Mouse (Mus musculus): ENCODE data around the gene Llcfc1.

Llcfc1 gene

DNA sequence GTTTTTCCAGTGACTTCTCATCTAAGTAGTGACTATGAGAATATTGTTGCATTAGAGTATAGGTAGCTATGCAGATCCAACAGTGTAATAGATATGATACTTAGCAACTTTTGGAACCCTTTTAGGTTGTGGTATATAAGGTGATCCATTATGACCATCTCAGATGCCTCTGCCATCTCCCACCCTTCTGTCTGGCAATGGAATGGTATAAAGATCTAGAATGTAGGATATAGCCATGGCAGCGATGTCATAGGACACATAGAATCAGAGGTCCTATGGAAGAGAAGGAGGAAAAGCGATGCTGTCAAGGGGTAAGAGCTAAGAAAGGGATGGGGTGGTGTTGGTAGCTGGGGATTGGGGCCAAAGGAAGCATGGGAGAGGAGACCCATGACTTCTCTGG is at the start of gene Llcfc1:
TSS of gene Llcfc1 (plus strand) at position 301 of the 400 bp plus-strand sequence.
- no peak for DNase-seq

GRCm38 (mm10) chr6:41635211-41635610 is 49.0 kb upstream of the Llcfc1 start:
- DNase-seq, result no peak

- DNase-seq, result no peak
These were observed 48.1 kb upstream of the Llcfc1 start, which contains the start of gene Trpv6 for GRCm38 (mm10) chr6:41636178-41636577. Trpv6 (minus strand) TSS chr6:41636405.

GRCm38 (mm10) chr6:41637393-41637792 is 46.8 kb upstream of the Llcfc1 start:
- no peak for DNase-seq

DNA sequence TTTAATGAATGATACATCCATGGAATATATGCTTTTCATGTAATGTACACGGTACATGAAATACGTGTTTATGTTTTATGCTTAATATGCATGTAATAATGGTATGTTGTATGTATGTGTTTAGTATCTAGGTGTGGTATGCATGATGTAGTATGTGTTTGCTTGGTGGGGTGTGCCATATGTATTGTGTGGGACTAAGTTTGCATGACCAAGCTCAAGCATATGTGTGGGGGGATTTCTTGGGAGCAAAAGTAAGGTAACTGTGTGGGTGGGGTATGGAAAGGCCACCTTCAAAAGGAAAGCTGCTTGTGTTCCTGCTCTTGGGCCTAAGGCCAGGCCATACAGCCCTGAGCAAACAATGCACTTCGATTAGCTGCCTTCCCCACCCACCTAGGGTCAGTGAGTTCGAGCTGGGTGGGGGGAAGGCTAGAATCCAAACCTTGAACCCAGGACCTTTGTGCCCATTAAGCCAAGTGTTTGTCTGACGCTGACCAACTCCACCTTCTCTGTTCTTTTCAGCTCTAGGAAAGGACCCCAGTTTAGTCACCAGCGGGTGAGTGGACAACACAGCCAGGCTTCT is 46.2 kb upstream of the Llcfc1 start:
- no peak for DNase-seq

DNA sequence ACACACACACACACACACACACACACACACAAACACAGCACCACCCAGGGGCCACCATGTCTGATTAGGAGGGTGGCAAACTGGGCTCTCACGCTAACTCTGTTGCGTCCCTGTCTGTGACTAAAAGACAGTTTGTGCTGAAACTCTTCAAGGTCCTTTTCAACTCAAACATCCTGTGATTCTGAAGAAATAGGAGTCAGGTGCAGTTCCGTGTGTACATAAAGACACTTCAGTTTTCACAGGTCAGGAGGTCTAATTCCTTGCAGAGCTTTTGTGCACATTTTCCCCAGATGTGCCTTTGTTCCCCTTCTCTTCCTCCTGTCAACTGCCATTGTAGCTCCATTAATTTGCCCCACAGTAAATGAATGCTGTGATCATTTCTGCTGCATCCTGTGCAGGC is 43.8 kb upstream of the Llcfc1 start:
- DNase-seq, result no peak

GRCm38 (mm10) chr6:41641173-41641866 is 42.9 kb upstream of the Llcfc1 start:
- no peak for DNase-seq

DNA sequence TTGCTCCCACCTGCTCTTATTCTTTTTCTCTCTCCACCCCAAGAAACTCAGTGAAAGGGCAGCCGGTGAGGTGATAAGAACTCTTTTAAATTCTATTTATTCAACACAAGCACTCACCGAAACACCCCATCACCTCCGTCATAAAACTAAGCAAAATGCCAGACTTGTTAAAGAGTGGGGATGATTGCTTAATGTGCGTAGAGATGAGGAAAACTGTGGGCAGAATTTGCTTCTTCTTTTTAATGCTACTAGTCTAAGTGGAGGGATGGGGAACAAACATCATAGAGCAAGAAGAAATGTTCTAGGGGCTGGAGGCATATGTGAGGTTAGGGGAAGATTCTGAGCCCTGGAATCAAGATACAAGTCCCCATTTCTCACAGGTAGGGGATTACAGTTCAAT is 41.5 kb upstream of the Llcfc1 start:
- no peak for DNase-seq

GRCm38 (mm10) chr6:41643227-41643626 is 41.0 kb upstream of the Llcfc1 start:
- DNase-seq, result no peak

- DNase-seq, result no peak
These were observed 38.0 kb upstream of the Llcfc1 start for GRCm38 (mm10) chr6:41646220-41646619.

- DNase-seq, result no peak
These were observed 37.6 kb upstream of the Llcfc1 start for GRCm38 (mm10) chr6:41646672-41647071.

GRCm38 (mm10) chr6:41653173-41653572 is 31.1 kb upstream of the Llcfc1 start:
- no peak for DNase-seq

- DNase-seq, result no peak
These were observed 29.6 kb upstream of the Llcfc1 start for GRCm38 (mm10) chr6:41654648-41655047.

- DNase-seq, result no peak
These were observed 25.7 kb upstream of the Llcfc1 start for GRCm38 (mm10) chr6:41658487-41658886.

- no peak for DNase-seq
These were observed 21.9 kb upstream of the Llcfc1 start for GRCm38 (mm10) chr6:41662320-41662719.

GRCm38 (mm10) chr6:41676530-41676929 is 7.7 kb upstream of the Llcfc1 start:
- DNase-seq, result no peak

- DNase-seq, result no peak
These were observed 3.6 kb upstream of the Llcfc1 start, which contains the start of gene Trpv5 for GRCm38 (mm10) chr6:41680669-41681068. Trpv5 (minus strand) TSS chr6:41680769.

DNA sequence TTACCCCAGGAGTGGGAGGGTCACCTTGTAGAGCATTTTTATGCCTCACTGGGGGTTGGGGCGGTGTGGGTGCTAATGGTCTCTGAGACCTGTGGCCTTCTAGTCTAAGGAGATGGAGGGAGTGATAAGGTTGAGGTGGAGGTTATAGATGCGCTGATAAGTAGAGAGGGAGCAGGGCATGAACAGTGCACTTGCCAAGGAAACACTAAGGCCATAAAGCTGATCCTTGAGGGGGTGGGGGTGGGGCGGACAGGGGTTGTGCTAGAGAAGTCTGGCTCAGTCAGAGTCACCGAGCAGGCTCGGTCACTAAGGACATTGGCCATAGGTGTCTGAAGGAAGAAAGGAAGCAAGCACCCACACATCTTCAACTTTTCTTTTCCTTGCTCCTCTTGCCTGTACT is 2.6 kb upstream of the Llcfc1 start:
- DNase-seq, result no peak

DNA sequence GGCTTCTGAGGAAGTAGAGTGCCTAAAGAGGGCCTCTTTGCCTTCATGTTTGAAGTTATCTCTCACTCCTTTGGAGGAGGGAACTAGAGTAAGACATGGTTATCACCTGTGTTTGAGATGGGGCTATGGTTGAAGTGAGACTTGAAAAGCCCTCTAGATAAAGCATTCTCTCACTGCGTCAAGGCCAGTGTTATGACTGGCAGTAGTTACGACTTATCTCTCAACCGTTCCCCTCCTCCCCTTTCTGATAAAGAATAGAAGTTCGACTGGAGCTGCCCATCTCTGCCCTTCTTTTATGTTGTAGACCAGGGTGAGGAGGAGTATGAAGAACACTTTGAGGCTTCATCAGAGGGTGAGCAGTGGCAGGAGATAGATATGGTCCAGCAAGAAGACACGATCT is 680 bp downstream of the Llcfc1 start:
- no peak for DNase-seq

DNA sequence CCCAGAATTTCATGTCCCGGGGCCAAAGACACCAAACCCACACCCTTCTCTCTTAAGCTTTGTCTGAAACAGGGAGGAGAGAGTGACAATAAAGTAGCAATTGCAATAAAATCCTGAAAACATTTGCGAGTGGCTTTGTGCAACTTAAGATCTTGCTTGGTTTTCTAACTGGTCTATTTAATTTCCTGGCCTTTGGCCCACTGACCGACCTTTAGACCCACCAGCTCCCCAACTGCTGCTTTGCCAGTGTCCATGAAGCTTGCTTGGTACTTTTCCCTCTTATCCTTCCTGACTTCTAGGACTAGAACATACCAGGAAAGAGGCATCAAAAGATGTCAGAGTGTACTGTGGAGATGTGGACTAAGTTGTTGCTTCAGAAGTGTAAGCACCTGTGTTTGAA is 1.4 kb downstream of the Llcfc1 start:
- DNase-seq, result no peak

DNA sequence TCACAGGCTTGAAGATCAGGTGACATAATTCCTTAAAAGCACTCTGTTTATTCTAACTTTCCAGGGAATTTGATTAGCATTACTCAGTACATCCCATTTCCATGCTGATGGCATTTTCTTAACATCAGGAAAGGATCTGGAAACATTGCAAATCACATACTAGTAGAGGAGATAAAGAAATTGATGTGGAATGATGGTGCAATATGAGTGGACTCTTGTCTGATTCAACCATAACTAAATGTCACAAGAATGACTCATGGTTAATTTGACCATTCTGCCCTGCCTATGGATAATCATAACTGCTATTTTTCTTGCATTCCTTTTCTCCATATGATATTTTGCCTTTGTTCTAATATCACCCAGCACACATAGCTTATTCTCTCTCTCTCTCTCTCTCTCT is 8.0 kb downstream of the Llcfc1 start:
- no peak for DNase-seq

DNA sequence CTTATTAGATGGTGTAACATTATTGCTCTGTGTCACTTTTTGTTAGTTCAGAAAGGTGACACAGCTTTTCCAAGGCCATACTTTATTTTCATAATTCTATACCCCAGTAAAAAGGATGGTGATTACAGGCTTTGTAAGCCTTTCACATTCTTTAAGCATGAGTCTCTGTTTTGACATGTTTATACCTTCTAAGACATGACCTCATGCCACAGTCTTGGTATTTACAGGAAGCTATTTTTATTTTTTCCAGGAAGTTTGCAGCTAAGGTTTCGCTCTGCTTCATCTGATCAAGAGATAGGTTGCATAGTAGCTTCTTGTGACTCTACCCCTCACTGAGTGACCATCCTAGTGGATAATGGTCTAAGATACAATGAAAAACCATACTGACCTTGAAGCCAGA is 10.2 kb downstream of the Llcfc1 start:
- DNase-seq, result no peak

GRCm38 (mm10) chr6:41701245-41701644 is 17.0 kb downstream of the Llcfc1 start:
- no peak for DNase-seq

DNA sequence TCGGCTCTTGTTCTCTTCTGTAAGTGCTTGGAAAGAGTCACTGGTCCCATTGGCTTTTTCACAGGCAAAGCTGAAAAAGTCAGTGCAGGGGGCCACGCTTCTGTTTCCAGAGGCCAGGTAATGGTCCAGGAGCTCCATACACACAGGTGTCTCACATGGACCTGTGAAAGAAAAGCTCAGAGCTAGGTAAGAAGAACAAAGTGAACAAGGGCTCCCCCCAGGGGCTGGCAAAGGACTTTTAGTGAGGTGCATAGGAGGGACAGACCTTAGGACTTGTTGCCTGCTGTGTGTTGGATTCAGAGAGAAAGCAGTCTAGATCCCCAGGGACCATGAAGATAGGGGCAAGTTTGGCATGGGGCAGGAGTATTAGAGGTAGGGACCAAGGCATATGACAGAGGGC is 18.7 kb downstream of the Llcfc1 start:
- peak; percentile 22 to 23 for DNase-seq

DNA sequence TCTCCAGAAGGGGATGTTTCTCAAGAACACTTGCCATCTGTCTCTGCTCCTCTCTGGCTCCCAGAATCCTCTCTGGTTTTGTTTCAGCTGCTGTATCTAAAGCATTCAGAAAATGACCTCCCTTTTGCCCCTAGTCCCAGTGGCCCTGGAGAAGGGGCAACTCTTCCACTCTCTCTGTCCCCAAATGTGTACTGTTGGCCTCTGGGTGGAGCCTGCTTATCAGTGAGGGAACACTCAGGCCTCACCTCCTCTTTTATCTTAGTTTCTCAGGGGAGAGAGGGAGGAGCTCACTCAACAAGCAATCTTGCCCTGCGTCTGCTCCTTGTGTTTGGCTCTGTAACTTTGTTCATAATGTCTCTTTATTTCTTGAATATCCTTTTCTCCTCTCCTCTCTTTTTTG is 19.9 kb downstream of the Llcfc1 start, which contains the start of gene Kel:
TSS of gene Kel (minus strand) at position 217 of the 400 bp plus-strand sequence.
- no peak for DNase-seq

Data from thymus, adult 18-20 months (tissue).